Comparison of ENCODE assay signal across 13 mouse cellular contexts in genomic region chr11:40394283-40394758, GRCm38 (mm10).
DNase-seq lines count a peak whose midpoint lies in the region; ATAC-seq and TF ChIP-seq lines count a peak whose summit lies in the region.
"Had no signal": no experiment of that assay in that cellular context is flagged by ENCODE, and none has a peak within 500 bp of the region (broad histone marks: within the 10 kb centered on the region; RNA-seq: fewer than 3 reads in every experiment).

No protein-coding gene starts in this region.

- H3K4me2 ChIP-seq in forebrain, embryonic 13.5 days: no peak overlapping the region
- no peak overlapping the region for H3K4me2 ChIP-seq in limb, embryonic 15.5 days
- H3K4me2 ChIP-seq: heart, embryonic 12.5 days; lung, embryonic 14.5 days had no signal

- no peaks in the 10 kb centered on the region for H3K9me3 ChIP-seq in forebrain, embryonic 13.5 days (replicated peaks)
- no peaks in the 10 kb centered on the region for H3K9me3 ChIP-seq in limb, embryonic 15.5 days
- H3K9me3 ChIP-seq: heart, embryonic 12.5 days had no signal

- no peak for TF ChIP-seq CTCF in layer of hippocampus, adult 2 months (conservative IDR thresholded peaks at IDR 0.05)

- H3K4me1 ChIP-seq in forebrain, embryonic 13.5 days: peaks cover 28% of the 10 kb centered on the region
- H3K4me1 ChIP-seq in limb, embryonic 15.5 days: peaks cover 10% of the 10 kb centered on the region
- H3K4me1 ChIP-seq: heart, embryonic 12.5 days had no signal

- no peaks in the 10 kb centered on the region for H3K27me3 ChIP-seq in forebrain, embryonic 13.5 days
- no peaks in the 10 kb centered on the region; the same call in 1 of the 2 replicates for H3K27me3 ChIP-seq in limb, embryonic 15.5 days
- H3K27me3 ChIP-seq: heart, embryonic 12.5 days had no signal

- peak overlapping the region; percentile 69; the same call in 1 of the 2 replicates for H3K27ac ChIP-seq in layer of hippocampus, adult 2 months
- H3K27ac ChIP-seq in forebrain, embryonic 13.5 days: no peak overlapping the region
- 0 out of 2 replicates have a peak overlapping the region, but pooled peaks have one; percentile 82 for H3K27ac ChIP-seq in limb, embryonic 15.5 days

- no peak overlapping the region for H3K9ac ChIP-seq in forebrain, embryonic 13.5 days
- no peak overlapping the region for H3K9ac ChIP-seq in limb, embryonic 15.5 days
- H3K9ac ChIP-seq: heart, embryonic 12.5 days; lung, embryonic 14.5 days had no signal

- ATAC-seq in forebrain, embryonic 13.5 days: peak; percentile 7
- peak; percentile 68 for ATAC-seq in limb, embryonic 15.5 days (ENCODE audit: insufficient number of reproducible peaks, low FRiP score, low TSS enrichment, low read depth)
- no peak for ATAC-seq in CD4-positive, CD25-positive, alpha-beta regulatory T cell, adult 4 months

- peak; percentile 20 for DNase-seq in embryo, embryonic 11 days
- no peak for DNase-seq in embryo, embryonic 9.5 days (ENCODE audit: extremely low spot score)
- no peak for DNase-seq in layer of hippocampus, adult 2 months (ENCODE audit: low spot score in 2 of 2)
- DNase-seq in layer of hippocampus, adult 9-11 months: no peak
- no peak for DNase-seq in spleen, postnatal 14 days (ENCODE audit: low spot score in 2 of 2)
- DNase-seq: cerebellum, adult 8-10 months; gastrocnemius, postnatal 25 days; kidney, adult 8-10 months; lung, embryonic 14.5 days had no signal

- H3K36me3 ChIP-seq in forebrain, embryonic 13.5 days (ENCODE audit: poor library complexity, severe bottlenecking): no peaks in the 10 kb centered on the region
- no peaks in the 10 kb centered on the region for H3K36me3 ChIP-seq in limb, embryonic 15.5 days
- H3K36me3 ChIP-seq: heart, embryonic 12.5 days had no signal

- H3K4me3 ChIP-seq in layer of hippocampus, adult 2 months: no peak overlapping the region
- H3K4me3 ChIP-seq in forebrain, embryonic 13.5 days: no peak overlapping the region
- no peak overlapping the region for H3K4me3 ChIP-seq in limb, embryonic 15.5 days
- H3K4me3 ChIP-seq: heart, embryonic 12.5 days had no signal

- 31% methylated on average over 4 of the region's 4 CpGs for WGBS in forebrain, embryonic 13.5 days
- 20% methylated on average over 4 of the region's 4 CpGs for WGBS in limb, embryonic 15.5 days
